Mouse (Mus musculus): ENCODE results near the gene Ptger3. TPM values are rescaled to one million over a fixed set of nuclear protein-coding genes. Genes with fewer than 3 reads are reported as not detected.

Ptger3 gene
- polyA plus RNA-seq, 1 experiment from 2014 or later: 3.3 TPM

GRCm38 (mm10) chr3:157572011-157572410 is 5.3 kb downstream of the Ptger3 start:
- no peak for ATAC-seq (ENCODE audit: low FRiP score)
- 83% methylated on average over 6 of the region's 6 CpGs for WGBS
- no peaks in the 10 kb centered on the region for H3K9me3 ChIP-seq

DNA sequence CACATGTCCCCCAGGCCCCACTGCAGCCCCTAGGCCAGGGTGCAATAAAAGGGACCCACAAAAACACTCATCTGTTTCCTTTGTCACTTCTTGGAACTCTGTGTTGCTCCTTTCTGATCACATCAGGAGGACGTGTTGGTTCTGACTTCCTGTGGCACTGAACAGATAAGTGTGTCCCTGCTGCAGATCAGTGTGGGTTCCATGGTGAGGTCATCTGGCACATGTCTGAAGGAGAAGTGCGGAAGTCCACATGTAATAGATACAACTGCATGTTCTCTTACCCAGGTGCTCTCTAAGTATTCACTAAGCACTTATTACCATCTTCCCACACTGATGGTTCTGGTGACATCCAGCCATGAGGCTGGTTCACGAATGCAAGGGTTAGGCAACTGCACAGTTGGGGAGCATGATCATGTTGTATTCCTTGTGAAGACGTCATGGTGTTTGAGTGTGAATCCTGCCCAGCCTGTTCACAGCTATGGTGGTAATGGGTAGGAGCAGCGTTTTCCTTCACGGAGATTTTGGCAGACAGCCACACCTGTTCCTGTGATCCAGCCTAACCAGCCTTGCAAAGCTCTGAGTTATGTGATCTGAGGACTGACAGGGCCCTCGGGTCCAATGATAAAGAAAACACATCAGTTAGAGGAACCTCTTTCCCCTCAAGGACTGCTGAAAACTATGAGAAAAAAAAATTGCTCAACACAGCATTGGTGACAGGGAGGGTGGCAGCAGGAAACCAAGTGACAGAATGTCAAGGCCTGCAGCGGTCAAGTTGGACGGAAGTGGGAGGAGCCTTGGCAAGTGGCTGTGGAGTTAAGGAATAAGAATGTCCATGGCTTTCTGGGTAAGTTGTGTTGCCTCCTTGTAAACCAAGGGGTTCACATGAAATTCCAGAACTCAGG is 9.0 kb downstream of the Ptger3 start:
- H3K27me3 ChIP-seq: peaks cover 7% of the 10 kb centered on the region
- no peak overlapping the region for H3K4me2 ChIP-seq
- H3K9me3 ChIP-seq: no peaks in the 10 kb centered on the region
- WGBS: 89% methylated on average over 9 of the region's 9 CpGs
- no peak overlapping the region for H3K4me3 ChIP-seq
- no peak for ATAC-seq (ENCODE audit: low FRiP score)
- H3K9ac ChIP-seq: no peak overlapping the region
- H3K4me1 ChIP-seq (replicated peaks): no peaks in the 10 kb centered on the region
- H3K36me3 ChIP-seq: no peaks in the 10 kb centered on the region
- H3K27ac ChIP-seq: no peak overlapping the region

More at GRCm38 (mm10) chr3:157572011-157572410, 5.3 kb downstream of the Ptger3 start:
- Histone ChIP-seq H3K36me3 (no peaks in the 10 kb centered on the region), H3K9ac (no peak overlapping the region), H3K27me3 (peaks cover 36% of the 10 kb centered on the region), H3K4me1 (replicated peaks) (peaks cover 11% of the 10 kb centered on the region), H3K4me3 (no peak overlapping the region), H3K27ac (no peak overlapping the region), H3K4me2 (no peak overlapping the region)

- WGBS: 68% methylated on average over 1 of the region's 1 CpGs
- Histone ChIP-seq H3K9me3 (no peaks in the 10 kb centered on the region), H3K27me3 (peaks cover 5% of the 10 kb centered on the region; the same call in 1 of the 2 replicates), H3K4me2 (no peak overlapping the region), H3K4me1 (replicated peaks) (no peaks in the 10 kb centered on the region), H3K4me3 (no peak overlapping the region), H3K27ac (no peak overlapping the region), H3K9ac (no peak overlapping the region), H3K36me3 (no peaks in the 10 kb centered on the region)
- ATAC-seq (ENCODE audit: low FRiP score): no peak
These were observed 9.6 kb downstream of the Ptger3 start for GRCm38 (mm10) chr3:157576343-157576722.

GRCm38 (mm10) chr3:157576862-157577261 is 10.2 kb downstream of the Ptger3 start:
- Histone ChIP-seq H3K27me3 (peaks cover 5% of the 10 kb centered on the region; the same call in 1 of the 2 replicates), H3K36me3 (no peaks in the 10 kb centered on the region), H3K4me2 (no peak overlapping the region), H3K27ac (no peak overlapping the region), H3K9me3 (no peaks in the 10 kb centered on the region), H3K9ac (no peak overlapping the region), H3K4me3 (no peak overlapping the region), H3K4me1 (replicated peaks) (no peaks in the 10 kb centered on the region)
- no peak for ATAC-seq (ENCODE audit: low FRiP score)
- 74% methylated on average over 1 of the region's 1 CpGs for WGBS

DNA sequence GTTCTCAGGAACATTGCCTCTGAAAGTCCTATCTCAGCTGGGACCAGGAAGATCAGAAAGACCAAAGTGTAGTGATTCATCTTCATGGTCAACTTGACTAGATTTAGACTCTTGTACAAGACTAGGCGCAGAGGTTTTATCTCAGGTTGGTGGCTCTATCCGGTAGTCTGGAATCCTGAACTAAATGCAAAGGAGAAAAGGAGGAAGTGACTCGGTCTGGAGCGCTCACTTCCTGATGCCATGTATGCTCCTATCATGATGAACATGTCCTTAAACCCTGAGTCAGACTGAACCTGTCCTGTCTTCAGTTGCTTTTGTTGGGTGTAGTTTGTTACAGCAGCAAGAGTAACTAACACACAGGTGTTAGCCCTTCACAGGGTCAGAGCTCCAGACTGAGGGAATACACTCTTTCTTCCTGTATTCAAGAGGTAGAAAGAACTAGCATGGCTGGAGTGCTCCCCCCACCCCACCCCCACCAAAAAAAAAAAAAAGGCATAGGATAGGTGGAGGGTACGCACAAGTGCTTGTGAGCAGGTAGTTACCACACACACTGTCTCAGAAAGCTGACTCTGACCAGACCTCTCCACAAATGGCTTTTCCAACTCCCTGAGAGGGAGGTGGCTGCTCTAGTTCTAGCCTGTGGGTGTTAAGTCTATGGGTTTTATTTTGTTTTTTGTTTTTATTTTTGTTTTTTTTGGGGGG is 11.9 kb downstream of the Ptger3 start:
- H3K9ac ChIP-seq: no peak overlapping the region
- no peaks in the 10 kb centered on the region for H3K9me3 ChIP-seq
- H3K27me3 ChIP-seq: peaks cover 5% of the 10 kb centered on the region; the same call in 1 of the 2 replicates
- no peaks in the 10 kb centered on the region for H3K36me3 ChIP-seq
- no peak overlapping the region for H3K4me3 ChIP-seq
- no peak overlapping the region for H3K27ac ChIP-seq
- H3K4me1 ChIP-seq (replicated peaks): peaks cover 5% of the 10 kb centered on the region; the same call in 1 of the 2 replicates
- H3K4me2 ChIP-seq: no peak overlapping the region
- no peak for ATAC-seq (ENCODE audit: low FRiP score)
- 94% methylated on average over 5 of the region's 5 CpGs for WGBS

- no peak for ATAC-seq (ENCODE audit: low FRiP score)
- Histone ChIP-seq H3K27ac (no peak overlapping the region), H3K36me3 (no peaks in the 10 kb centered on the region), H3K4me1 (replicated peaks) (peaks cover 5% of the 10 kb centered on the region; the same call in 1 of the 2 replicates), H3K9ac (no peak overlapping the region), H3K9me3 (no peaks in the 10 kb centered on the region), H3K27me3 (peaks cover 5% of the 10 kb centered on the region; the same call in 1 of the 2 replicates), H3K4me2 (no peak overlapping the region), H3K4me3 (no peak overlapping the region)
- 83% methylated on average over 2 of the region's 2 CpGs for WGBS
These were observed 12.7 kb downstream of the Ptger3 start for GRCm38 (mm10) chr3:157579376-157579775.

GRCm38 (mm10) chr3:157580299-157580698 is 13.6 kb downstream of the Ptger3 start:
- no peaks in the 10 kb centered on the region for H3K9me3 ChIP-seq
- H3K4me2 ChIP-seq: no peak overlapping the region
- peaks cover 5% of the 10 kb centered on the region; the same call in 1 of the 2 replicates for H3K4me1 ChIP-seq (replicated peaks)
- H3K4me3 ChIP-seq: no peak overlapping the region
- 72% methylated on average over 4 of the region's 4 CpGs for WGBS
- H3K27ac ChIP-seq: no peak overlapping the region
- H3K9ac ChIP-seq: no peak overlapping the region
- no peaks in the 10 kb centered on the region for H3K36me3 ChIP-seq
- peaks cover 5% of the 10 kb centered on the region; the same call in 1 of the 2 replicates for H3K27me3 ChIP-seq
- no peak for ATAC-seq (ENCODE audit: low FRiP score)

- Histone ChIP-seq H3K9me3 (no peaks in the 10 kb centered on the region), H3K27ac (no peak overlapping the region), H3K27me3 (peaks cover 5% of the 10 kb centered on the region; the same call in 1 of the 2 replicates), H3K4me1 (replicated peaks) (peaks cover 5% of the 10 kb centered on the region; the same call in 1 of the 2 replicates), H3K4me3 (no peak overlapping the region), H3K9ac (no peak overlapping the region), H3K36me3 (no peaks in the 10 kb centered on the region), H3K4me2 (no peak overlapping the region)
- 18% methylated on average over 2 of the region's 2 CpGs for WGBS
- no peak for ATAC-seq (ENCODE audit: low FRiP score)
These were observed 15.1 kb downstream of the Ptger3 start for GRCm38 (mm10) chr3:157581755-157582154.

DNA sequence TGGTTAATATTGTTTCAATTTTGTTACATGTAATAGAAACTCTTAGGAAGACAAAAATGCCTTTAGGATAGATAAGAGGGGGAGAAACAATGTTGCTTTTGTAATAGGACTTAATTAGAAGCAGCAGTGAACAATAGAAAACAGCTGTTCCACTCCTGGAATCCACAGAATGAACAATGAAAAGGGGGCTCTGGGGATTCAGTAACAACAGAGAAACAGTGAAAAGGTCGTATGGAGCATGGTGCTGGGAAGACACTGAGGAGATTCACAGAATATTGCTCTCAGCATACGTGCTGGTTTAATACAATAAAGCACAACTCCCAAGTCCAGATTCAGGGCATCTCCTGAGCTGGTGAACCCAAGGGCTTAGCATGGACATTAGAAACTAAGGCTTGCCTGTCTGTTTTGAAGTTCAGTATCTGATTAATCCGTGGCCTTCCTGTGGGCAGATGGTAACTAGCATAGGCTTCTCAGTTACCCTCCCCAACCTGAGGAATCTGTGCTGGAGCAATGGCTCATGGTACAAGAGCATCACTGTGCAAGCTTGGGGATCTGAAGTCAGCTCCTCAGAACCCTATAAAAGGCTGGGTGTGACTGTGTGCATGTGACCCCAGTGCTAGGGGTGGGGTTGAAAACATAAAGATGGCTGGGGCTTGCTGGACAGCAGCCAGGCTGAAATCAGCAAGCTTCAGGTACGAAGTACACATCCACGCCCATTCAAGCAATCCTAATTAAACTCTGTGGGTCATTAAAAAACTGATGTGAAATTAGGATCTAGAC is 16.1 kb downstream of the Ptger3 start:
- peak; percentile 54; the same call in 1 of the 2 replicates for ATAC-seq (ENCODE audit: low FRiP score)
- Histone ChIP-seq H3K27me3 (peaks cover 5% of the 10 kb centered on the region; the same call in 1 of the 2 replicates), H3K9ac (no peak overlapping the region), H3K4me1 (replicated peaks) (peaks cover 5% of the 10 kb centered on the region; the same call in 1 of the 2 replicates), H3K4me2 (no peak overlapping the region), H3K4me3 (no peak overlapping the region), H3K27ac (no peak overlapping the region), H3K9me3 (no peaks in the 10 kb centered on the region), H3K36me3 (no peaks in the 10 kb centered on the region)
- 39% methylated on average over 5 of the region's 5 CpGs for WGBS

GRCm38 (mm10) chr3:157597837-157598379 is 31.2 kb downstream of the Ptger3 start:
- H3K36me3 ChIP-seq: no peaks in the 10 kb centered on the region
- no peak for ATAC-seq (ENCODE audit: low FRiP score)
- 81% methylated on average over 7 of the region's 7 CpGs for WGBS

GRCm38 (mm10) chr3:157604684-157605410 is 38.2 kb downstream of the Ptger3 start:
- no peaks in the 10 kb centered on the region for H3K4me1 ChIP-seq (replicated peaks)
- no peaks in the 10 kb centered on the region for H3K36me3 ChIP-seq
- 88% methylated on average over 6 of the region's 6 CpGs for WGBS
- no peak overlapping the region for H3K4me2 ChIP-seq
- H3K27ac ChIP-seq: no peak overlapping the region
- no peak overlapping the region for H3K4me3 ChIP-seq
- no peaks in the 10 kb centered on the region for H3K27me3 ChIP-seq
- ATAC-seq (ENCODE audit: low FRiP score): no peak
- H3K9ac ChIP-seq: no peak overlapping the region
- H3K9me3 ChIP-seq: no peaks in the 10 kb centered on the region

More at GRCm38 (mm10) chr3:157597837-157598379, 31.2 kb downstream of the Ptger3 start:
- H3K9ac ChIP-seq: no peak overlapping the region
- no peak overlapping the region for H3K27ac ChIP-seq
- H3K27me3 ChIP-seq: no peaks in the 10 kb centered on the region
- no peaks in the 10 kb centered on the region for H3K9me3 ChIP-seq
- no peak overlapping the region for H3K4me3 ChIP-seq
- 0 out of 2 replicates have a peak, but pooled peaks cover 4% of the 10 kb centered on the region for H3K4me1 ChIP-seq (replicated peaks)
- H3K4me2 ChIP-seq: no peak overlapping the region
